Mouse (Mus musculus) cerebellum, adult (tissue): ENCODE data around the gene Rpl36.
"Not testable (repeated sequence)": the region's sequence is repeated elsewhere in the genome, so short reads cannot be mapped to it uniquely, and the experiment has no call there.

Source experiments
- ATAC-seq: cut with Nextera tagmentation; 2 replicates; pipeline ENCODE4 v1.9.2; 2017; ENCODE audit warnings: mild to moderate bottlenecking, moderate library complexity, mixed read lengths; ENCODE audit not compliant: insufficient number of reproducible peaks, low FRiP score, low TSS enrichment

The Rpl36 gene

GRCm38 (mm10) chr17:56607521-56608062, 5.6 kb upstream of the Rpl36 start:
- ATAC-seq: no peak

GRCm38 (mm10) chr17:56608699-56609098, 4.5 kb upstream of the Rpl36 start:
- ATAC-seq: no peak

- ATAC-seq: peak; percentile 85
Measured at GRCm38 (mm10) chr17:56609452-56610171, 3.6 kb upstream of the Rpl36 start, which contains the start of gene 2410015M20Rik. Gene 2410015M20Rik, minus strand, starts transcription at chr17:56609771.

GRCm38 (mm10) chr17:56611323-56611722, 1.9 kb upstream of the Rpl36 start:
- ATAC-seq: no peak

GRCm38 (mm10) chr17:56611861-56612564, 1.2 kb upstream of the Rpl36 start:
- no peak for ATAC-seq

GRCm38 (mm10) chr17:56612565-56612939, 664 bp upstream of the Rpl36 start:
- not testable (repeated sequence) for ATAC-seq

GRCm38 (mm10) chr17:56613893-56614292, 677 bp downstream of the Rpl36 start:
- not testable (repeated sequence) for ATAC-seq

- ATAC-seq: no peak
Measured at GRCm38 (mm10) chr17:56614391-56615135, 1.3 kb downstream of the Rpl36 start.

GRCm38 (mm10) chr17:56615136-56615784, 2.0 kb downstream of the Rpl36 start:
- no peak for ATAC-seq

GRCm38 (mm10) chr17:56615792-56616191, 2.6 kb downstream of the Rpl36 start:
- no peak for ATAC-seq

GRCm38 (mm10) chr17:56616725-56617124, 3.5 kb downstream of the Rpl36 start:
- no peak for ATAC-seq

GRCm38 (mm10) chr17:56617628-56618027, 4.4 kb downstream of the Rpl36 start:
- no peak for ATAC-seq

- no peak for ATAC-seq
Measured at GRCm38 (mm10) chr17:56625495-56625894, 12.3 kb downstream of the Rpl36 start.

- 0 out of 2 replicates have a peak, but pooled peaks have one; percentile 3 for ATAC-seq
Measured at GRCm38 (mm10) chr17:56626260-56626659, 13.0 kb downstream of the Rpl36 start.

GRCm38 (mm10) chr17:56626754-56627470, 13.7 kb downstream of the Rpl36 start, which contains the start of gene Lonp1:
Gene Lonp1, minus strand, starts transcription at chr17:56626887.
- ATAC-seq: peak; percentile 83

GRCm38 (mm10) chr17:56627530-56628277, 14.5 kb downstream of the Rpl36 start, which contains the start of gene Catsperd:
Gene Catsperd, plus strand, starts transcription at chr17:56628143.
- ATAC-seq: no peak

GRCm38 (mm10) chr17:56629800-56630781, 16.9 kb downstream of the Rpl36 start:
- ATAC-seq: not testable (repeated sequence)

GRCm38 (mm10) chr17:56631807-56632206, 18.6 kb downstream of the Rpl36 start:
- no peak for ATAC-seq
